Mouse (Mus musculus) inflammation-experienced regulatory T-cells (primary cell): Measurements from ENCODE around the gene Wfdc10. TPM values are rescaled to one million over a fixed set of nuclear protein-coding genes. Genes with fewer than 3 reads are reported as not detected.

ENCODE experiments used
- polyA plus RNA-seq, 2 experiments: library from polyadenylated mRNA; unstranded; fragments of 100-300 nt; shearing (Covaris generic); gene quantifications; one replicate each; pipeline ENCODE4 v1.2.1; 2017

Gene Wfdc10
- under 1 TPM in 1 of 2 experiments, not detected in 1; 0.88 TPM for polyA plus RNA-seq

DNA sequence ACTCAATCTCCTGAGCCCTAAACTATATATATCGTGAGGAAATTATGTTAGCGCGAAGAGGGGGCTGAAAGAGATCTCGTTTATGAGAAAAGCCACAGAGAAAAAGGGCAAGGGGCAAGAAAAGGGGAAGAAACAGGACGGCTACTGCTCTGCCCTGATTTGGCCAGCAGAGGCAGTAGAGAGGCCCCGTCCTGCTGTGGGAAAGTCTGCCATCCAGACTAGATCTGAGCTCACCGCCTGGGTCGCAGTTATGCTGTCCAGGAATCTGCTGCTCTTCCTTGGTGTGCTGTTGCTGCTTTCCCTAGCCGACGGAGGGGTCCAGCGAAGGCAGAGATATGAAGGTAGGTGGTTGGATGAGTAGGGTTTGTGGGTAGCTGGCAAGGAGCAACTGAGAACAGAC is at the start of gene Wfdc10:
Wfdc10 (plus strand) TSS at position 189 of the 400 bp plus-strand sequence.

DNA sequence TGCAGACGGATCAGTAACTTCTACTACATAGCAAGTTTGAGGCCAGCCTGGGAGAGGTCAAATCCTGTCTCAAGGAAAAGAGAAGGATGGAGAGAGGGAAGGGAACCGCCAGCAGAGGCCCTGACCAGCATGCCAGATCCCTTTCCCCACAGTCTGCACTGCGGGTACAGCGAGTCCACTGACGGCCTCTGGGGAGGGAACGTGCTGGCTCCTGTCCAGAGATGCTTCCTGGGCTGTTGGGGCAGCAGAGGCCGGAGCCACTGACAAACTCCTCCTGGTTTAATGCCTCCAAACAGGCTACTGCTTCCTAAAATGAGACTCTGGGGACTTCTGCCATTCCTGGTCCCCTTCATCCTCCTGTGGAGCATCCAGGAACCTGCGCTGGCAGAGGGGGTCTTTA is 42.4 kb upstream of the Wfdc10 start, which contains the start of the genes Wfdc6b and Wfdc8:
Wfdc6b (plus strand) TSS at position 52 of the 400 bp plus-strand sequence.
Wfdc8 (minus strand) TSS at position 156 of the 400 bp plus-strand sequence.

DNA sequence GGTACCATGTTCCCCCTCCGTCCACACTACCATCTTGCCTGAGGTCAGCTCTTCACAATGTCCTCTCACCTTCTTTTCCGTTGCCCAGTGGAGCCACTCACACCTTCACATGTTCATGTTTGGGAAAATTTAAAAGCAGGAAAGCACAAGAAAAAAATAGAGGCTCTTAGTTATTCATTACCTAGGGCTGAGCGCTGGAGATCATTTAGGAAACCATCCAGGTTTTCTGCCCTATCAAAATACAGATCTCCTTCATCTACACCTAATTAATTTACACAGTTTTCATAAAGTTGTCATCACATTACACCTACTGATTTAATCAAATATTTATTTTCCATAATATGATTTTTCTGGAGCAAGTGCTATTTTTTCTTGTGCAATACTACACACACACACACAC is 17.1 kb upstream of the Wfdc10 start, which contains the start of gene Wfdc16:
Wfdc16 (minus strand) TSS at position 101 of the 400 bp plus-strand sequence.

DNA sequence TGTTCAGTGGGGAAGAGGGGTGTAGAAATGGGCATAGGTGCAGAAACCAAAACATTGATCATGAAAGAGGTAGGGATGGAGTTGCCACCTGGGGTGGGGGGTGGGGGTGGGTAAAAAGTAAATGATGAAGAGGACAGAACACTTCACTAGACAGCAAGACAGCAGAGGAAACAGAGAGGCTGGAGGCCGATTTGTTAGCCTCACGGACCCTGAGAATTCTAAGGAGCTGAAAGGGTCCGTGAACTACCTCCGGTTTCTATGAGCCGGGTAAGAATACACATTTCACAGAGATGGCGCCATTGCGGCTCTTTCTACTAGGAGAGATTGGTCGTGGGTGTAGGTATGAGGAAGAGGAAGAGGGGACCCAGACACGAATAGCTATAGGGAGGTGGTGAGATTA is 637 bp downstream of the Wfdc10 start, which contains the start of gene Wfdc9:
Wfdc9 (minus strand) TSS at position 101 of the 400 bp plus-strand sequence.

GRCm38 (mm10) chr2:164673987-164674386 is 18.1 kb downstream of the Wfdc10 start, which contains the start of gene Wfdc11:
TSS of gene Wfdc11 (minus strand) at chr2:164674087.

GRCm38 (mm10) chr2:164684807-164685206 is 29.0 kb downstream of the Wfdc10 start, which contains the start of gene Wfdc13:
TSS of gene Wfdc13 (plus strand) at chr2:164685107.

DNA sequence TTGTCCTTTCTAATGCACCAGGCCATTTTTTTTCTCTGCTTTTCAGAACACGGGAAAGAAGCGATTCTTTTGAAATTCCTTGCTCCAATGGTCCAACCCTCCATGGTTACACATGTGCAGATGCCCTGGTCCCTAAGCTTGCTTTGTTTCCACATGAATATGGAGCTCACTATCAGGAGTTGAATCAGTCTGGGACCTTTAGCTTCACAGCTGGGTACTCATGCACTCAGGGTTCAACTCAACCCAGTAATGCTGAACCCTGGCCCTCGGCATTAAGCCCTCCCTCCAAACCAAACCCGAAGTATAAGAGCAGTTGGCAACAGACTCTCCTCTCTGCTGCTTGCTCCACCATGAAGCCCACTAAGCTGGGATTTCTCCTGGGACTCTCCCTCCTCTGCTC is 42.4 kb downstream of the Wfdc10 start, which contains the start of gene Spint4:
Spint4 (plus strand) TSS at position 301 of the 400 bp plus-strand sequence.

Other genes with a start within 250 kb of the Wfdc10 start
- 10 to 100 TPM in 1 of 2 experiments, 1 to 10 TPM in 1; 2.2 to 24.3 TPM for gene Sdc4, start 212.2 kb upstream of the Wfdc10 start, polyA plus RNA-seq
- gene Sys1, start 199.1 kb upstream of the Wfdc10 start, polyA plus RNA-seq = 10 to 100 TPM; 81.2 to 96.0 TPM
- 10 to 100 TPM; 19.7 to 21.3 TPM for gene Gm20458, start 195.1 kb upstream of the Wfdc10 start, polyA plus RNA-seq
- under 1 TPM; 0.41 to 0.62 TPM for gene Trp53tg5, start 182.3 kb upstream of the Wfdc10 start, polyA plus RNA-seq
- gene Dbndd2, start 169.9 kb upstream of the Wfdc10 start, polyA plus RNA-seq = 1 to 10 TPM; 6.3 to 6.8 TPM
- gene Pigt, start 158.5 kb upstream of the Wfdc10 start, polyA plus RNA-seq = 10 to 100 TPM; 27.1 to 28.8 TPM
- 1 to 10 TPM in 1 of 2 experiments, not detected in 1; 3.3 TPM for gene Wfdc2, start 93.6 kb upstream of the Wfdc10 start, polyA plus RNA-seq
- not detected for gene Spint3, start 82.6 kb upstream of the Wfdc10 start, polyA plus RNA-seq
- not detected for gene Wfdc6a, start 70.6 kb upstream of the Wfdc10 start, polyA plus RNA-seq
- gene Eppin, start 62.5 kb upstream of the Wfdc10 start, polyA plus RNA-seq = not detected
- 1 to 10 TPM in 1 of 2 experiments, not detected in 1; 3.0 TPM for gene Wfdc6b, start 42.5 kb upstream of the Wfdc10 start, polyA plus RNA-seq
- gene Wfdc8, start 42.4 kb upstream of the Wfdc10 start, polyA plus RNA-seq = 1 to 10 TPM in 1 of 2 experiments, not detected in 1; 1.6 TPM
- gene Wfdc16, start 17.2 kb upstream of the Wfdc10 start, polyA plus RNA-seq = not detected
- gene Wfdc9, start 537 bp downstream of the Wfdc10 start, polyA plus RNA-seq = 1 to 10 TPM in 1 of 2 experiments, under 1 TPM in 1; 0.51 to 1.6 TPM
- not detected for gene Wfdc11, start 18.0 kb downstream of the Wfdc10 start, polyA plus RNA-seq
- not detected for gene Wfdc13, start 29.1 kb downstream of the Wfdc10 start, polyA plus RNA-seq
- not detected for gene Spint4, start 42.5 kb downstream of the Wfdc10 start, polyA plus RNA-seq
- gene Spint5, start 59.3 kb downstream of the Wfdc10 start, polyA plus RNA-seq = not detected
- 1 to 10 TPM in 1 of 2 experiments, under 1 TPM in 1; 0.20 to 2.9 TPM for gene Wfdc3, start 89.9 kb downstream of the Wfdc10 start, polyA plus RNA-seq
- 10 to 100 TPM; 61.3 to 61.5 TPM for gene Dnttip1, start 89.9 kb downstream of the Wfdc10 start, polyA plus RNA-seq
- 1 to 10 TPM; 1.7 to 2.9 TPM for gene Ube2c, start 113.9 kb downstream of the Wfdc10 start, polyA plus RNA-seq
- gene Tnnc2, start 123.9 kb downstream of the Wfdc10 start, polyA plus RNA-seq = not detected
- 1 to 10 TPM; 8.2 to 9.8 TPM for gene Snx21, start 129.8 kb downstream of the Wfdc10 start, polyA plus RNA-seq
- gene Acot8, start 148.8 kb downstream of the Wfdc10 start, polyA plus RNA-seq = 10 to 100 TPM; 29.7 to 34.5 TPM
- gene Zswim3, start 149.1 kb downstream of the Wfdc10 start, polyA plus RNA-seq = 10 to 100 TPM in 1 of 2 experiments, 1 to 10 TPM in 1; 8.2 to 11.0 TPM
- 10 to 100 TPM; 19.3 to 20.7 TPM for gene Zswim1, start 166.6 kb downstream of the Wfdc10 start, polyA plus RNA-seq
- not detected for gene Spata25, start 172.5 kb downstream of the Wfdc10 start, polyA plus RNA-seq
- gene Ctsa, start 176.8 kb downstream of the Wfdc10 start, polyA plus RNA-seq = 100 to 1,000 TPM; 179 to 196 TPM
- 1 to 10 TPM; 1.3 to 2.8 TPM for gene Neurl2, start 177.4 kb downstream of the Wfdc10 start, polyA plus RNA-seq
- 1 to 10 TPM in 1 of 2 experiments, under 1 TPM in 1; 0.52 to 9.3 TPM for gene Pltp, start 201.7 kb downstream of the Wfdc10 start, polyA plus RNA-seq
- gene Pcif1, start 223.3 kb downstream of the Wfdc10 start, polyA plus RNA-seq = 100 to 1,000 TPM; 109 to 125 TPM